Mouse (Mus musculus): Measurements from ENCODE around the gene Tas2r129.
"Not testable (repeated sequence)": the region's sequence is repeated elsewhere in the genome, so short reads cannot be mapped to it uniquely, and the experiment has no call there.

The Tas2r129 gene

DNA sequence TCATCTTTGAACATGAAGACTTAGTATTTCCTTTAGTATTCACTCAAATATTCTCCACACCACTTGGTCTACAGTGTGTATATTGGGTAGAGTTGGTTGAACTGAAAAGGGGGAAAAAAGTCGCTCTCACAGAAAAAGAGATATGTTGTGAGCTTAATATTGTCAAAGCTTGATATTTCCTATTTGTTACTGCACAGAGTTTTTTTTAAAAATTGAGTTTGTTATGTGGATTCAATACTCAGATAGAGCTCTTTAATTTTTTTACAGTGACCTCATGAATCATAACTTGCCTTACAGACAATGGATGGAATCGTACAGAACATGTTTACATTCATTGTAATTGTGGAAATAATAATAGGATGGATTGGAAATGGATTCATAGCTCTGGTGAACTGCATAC is at the start of gene Tas2r129:
Tas2r129 (plus strand) TSS at position 301 of the 400 bp plus-strand sequence.
- no peak for DNase-seq

- no peak for DNase-seq
Observed at GRCm38 (mm10) chr6:132909351-132909750, 41.6 kb upstream of the Tas2r129 start, which contains the start of gene Tas2r125. Gene Tas2r125 (plus strand): TSS chr6:132909651.

- DNase-seq = not testable (repeated sequence)
Observed at GRCm38 (mm10) chr6:132941376-132941775, 9.5 kb upstream of the Tas2r129 start.

DNA sequence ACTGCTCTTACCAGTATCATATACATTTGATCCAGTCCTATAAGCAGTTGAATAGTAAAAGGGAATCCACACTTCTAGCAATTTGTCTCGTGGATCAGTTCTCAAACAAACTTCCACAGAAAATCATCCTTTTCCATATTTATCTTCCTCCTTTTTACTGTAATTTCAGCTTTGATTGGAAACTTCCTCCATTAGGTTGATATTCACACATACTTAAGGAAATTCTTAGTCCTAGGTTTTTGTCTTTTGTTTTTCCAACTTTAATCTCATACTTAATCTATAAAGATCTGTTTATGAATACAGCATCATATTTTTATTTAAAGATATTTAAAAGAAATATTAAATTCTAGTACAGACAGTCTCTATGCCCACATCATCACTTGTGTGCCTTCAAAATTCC is 6.9 kb downstream of the Tas2r129 start, which contains the start of gene Tas2r131:
Tas2r131 (minus strand) TSS at position 101 of the 400 bp plus-strand sequence.
- DNase-seq = no peak

- DNase-seq = no peak
Observed at GRCm38 (mm10) chr6:132980865-132981264, 30.0 kb downstream of the Tas2r129 start, which contains the start of gene Tas2r109. Gene Tas2r109 (minus strand): TSS chr6:132980965.
